Mouse (Mus musculus): Measurements from ENCODE around the gene Mgat5b. TPM values are rescaled to one million over a fixed set of nuclear protein-coding genes. Genes with fewer than 3 reads are reported as not detected.

The Mgat5b gene
- total RNA-seq, 1 experiment from 2014 or later = not detected

DNA sequence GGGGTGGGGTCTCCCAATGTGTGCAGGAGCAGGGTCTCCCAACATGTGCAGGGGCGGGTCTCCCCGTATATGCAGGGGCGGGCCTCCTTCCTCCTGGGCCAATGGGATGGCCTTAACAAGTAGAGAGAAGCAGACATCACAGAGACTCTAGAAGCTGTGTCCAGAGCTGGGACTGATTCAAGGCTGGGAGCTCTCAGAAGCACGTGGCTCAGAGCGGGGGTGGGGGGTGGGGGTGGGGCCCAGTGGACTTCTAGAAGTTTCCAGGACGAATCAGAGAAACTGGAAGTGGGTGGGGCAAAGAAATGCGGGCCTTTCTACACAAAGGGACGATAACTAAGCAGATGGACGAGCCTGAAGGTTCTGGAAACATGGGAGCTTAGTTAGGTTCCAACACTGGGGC lies 49.9 kb downstream of the Mgat5b start:
- ATAC-seq (replicated peaks; ENCODE audit: insufficient number of reproducible peaks, low FRiP score, low TSS enrichment, poor library complexity, severe bottlenecking) = no peak

DNA sequence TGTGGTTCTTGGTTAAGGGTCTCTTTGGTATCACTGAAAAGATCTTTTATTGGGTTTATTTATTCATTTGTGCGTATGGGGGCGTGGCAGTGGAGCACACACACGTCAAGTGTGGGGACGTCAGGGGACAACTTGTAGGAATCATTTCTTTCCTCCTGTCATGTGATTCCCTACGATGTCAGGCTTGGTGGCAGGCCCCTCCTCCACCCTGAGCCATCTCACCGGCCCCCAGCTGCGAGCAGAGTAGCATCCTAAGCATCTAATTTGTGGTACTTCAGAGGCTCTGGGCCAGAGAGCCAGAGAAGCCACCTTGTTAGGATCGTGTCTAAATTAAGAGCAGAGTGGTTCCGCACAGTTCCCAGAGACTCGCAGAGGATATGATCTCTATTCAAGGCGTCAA lies 50.8 kb downstream of the Mgat5b start:
- ATAC-seq (replicated peaks; ENCODE audit: insufficient number of reproducible peaks, low FRiP score, low TSS enrichment, poor library complexity, severe bottlenecking) = no peak

DNA sequence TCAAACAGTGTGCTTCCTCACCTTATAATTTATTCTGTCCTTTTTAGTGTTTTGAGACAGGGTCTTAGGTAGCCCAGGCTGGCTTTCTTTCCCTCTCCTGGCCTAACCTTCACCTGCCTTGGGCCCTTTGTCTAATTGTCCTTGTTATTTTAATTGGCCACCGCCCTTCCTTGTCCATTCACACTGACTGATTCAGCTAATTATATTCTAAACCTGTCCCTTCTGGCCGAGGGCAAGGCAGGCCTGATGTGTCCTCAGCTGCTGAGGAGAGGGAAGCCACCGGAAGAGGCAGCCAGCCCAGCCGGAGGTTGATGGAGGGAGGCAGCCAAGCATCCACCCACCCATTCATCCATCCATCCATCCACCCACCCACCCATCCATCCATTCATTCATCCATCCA lies 52.2 kb downstream of the Mgat5b start:
- ATAC-seq (replicated peaks; ENCODE audit: insufficient number of reproducible peaks, low FRiP score, low TSS enrichment, poor library complexity, severe bottlenecking) = no peak

DNA sequence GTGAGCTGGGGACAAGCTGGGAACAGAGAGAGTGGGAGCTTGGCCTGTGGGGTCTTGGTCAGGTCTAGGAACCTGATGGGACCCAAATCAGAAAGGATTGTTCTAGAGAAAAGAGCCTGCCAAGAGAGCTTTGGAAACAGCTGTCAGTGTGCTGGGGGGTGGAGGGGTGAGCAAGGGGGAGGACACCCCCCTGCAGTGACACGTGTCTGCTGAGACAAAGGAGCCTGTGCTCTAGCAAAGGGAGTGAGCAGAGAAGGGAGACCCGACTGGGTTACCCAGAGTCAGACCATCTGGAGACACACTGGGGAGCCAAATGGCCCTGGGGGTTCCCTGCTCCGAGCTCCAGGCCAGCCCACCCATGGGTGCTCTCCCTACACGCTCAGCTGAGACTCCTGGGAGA lies 54.2 kb downstream of the Mgat5b start:
- ATAC-seq (replicated peaks; ENCODE audit: insufficient number of reproducible peaks, low FRiP score, low TSS enrichment, poor library complexity, severe bottlenecking) = no peak

DNA sequence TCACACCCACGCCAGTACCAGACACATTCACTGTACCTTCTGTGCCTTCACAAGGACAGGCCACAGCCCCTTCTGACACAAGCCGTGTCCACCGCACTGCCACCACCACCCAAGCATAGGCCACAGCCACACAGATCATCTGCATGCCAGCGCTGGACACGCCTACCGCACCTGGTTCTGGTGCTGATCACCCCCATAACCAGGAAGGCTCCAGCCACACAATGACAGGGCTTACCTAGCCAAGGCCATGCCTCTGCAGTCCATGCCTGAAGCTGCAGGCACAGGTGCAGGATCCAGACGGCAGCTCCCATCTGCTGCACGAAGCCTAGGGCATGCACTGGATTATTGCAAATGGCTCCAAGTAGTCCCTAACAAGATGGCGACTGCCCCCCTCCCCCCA lies 54.8 kb downstream of the Mgat5b start:
- no peak for ATAC-seq (replicated peaks; ENCODE audit: insufficient number of reproducible peaks, low FRiP score, low TSS enrichment, poor library complexity, severe bottlenecking)

DNA sequence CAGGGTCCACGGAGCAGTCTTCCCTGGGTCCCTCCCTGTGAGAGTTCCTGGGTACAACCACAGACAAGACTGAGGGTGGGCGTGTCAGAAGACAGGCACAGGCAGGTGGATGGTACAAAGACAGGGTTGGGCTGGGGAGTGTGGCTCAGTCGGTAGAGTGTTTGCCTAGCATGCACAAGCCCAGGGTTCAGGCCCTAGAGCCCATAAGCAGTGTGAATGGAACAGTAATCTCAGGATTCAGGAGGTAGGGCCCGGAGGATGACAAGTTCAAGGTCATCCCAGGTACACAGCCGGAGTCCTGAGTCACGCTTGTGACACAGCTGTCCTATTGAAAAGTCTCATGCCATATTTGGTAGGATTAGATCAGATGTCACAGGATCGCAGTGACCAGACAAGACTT lies 55.7 kb downstream of the Mgat5b start:
- ATAC-seq (replicated peaks; ENCODE audit: insufficient number of reproducible peaks, low FRiP score, low TSS enrichment, poor library complexity, severe bottlenecking) = no peak

DNA sequence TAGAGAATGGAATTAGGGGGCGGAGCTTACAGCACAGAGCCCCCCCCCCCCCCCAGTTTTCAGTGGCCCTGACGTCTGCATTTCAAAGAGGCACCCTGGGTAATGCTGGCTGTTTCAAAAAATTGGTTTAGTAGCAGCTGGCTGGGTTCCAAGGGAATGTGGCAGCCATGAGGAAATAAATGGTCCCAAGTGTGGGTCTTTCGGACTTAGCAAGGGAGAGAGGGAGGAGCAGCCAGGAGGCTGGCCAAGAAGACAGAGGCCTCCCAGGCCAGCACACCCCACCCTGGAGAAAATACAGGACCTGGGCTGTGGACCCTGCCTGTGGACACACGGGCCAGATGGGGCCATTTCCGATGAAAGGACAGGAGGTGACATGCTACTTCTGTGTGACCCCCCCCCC lies 61.6 kb downstream of the Mgat5b start:
- ATAC-seq (replicated peaks; ENCODE audit: insufficient number of reproducible peaks, low FRiP score, low TSS enrichment, poor library complexity, severe bottlenecking) = no peak

DNA sequence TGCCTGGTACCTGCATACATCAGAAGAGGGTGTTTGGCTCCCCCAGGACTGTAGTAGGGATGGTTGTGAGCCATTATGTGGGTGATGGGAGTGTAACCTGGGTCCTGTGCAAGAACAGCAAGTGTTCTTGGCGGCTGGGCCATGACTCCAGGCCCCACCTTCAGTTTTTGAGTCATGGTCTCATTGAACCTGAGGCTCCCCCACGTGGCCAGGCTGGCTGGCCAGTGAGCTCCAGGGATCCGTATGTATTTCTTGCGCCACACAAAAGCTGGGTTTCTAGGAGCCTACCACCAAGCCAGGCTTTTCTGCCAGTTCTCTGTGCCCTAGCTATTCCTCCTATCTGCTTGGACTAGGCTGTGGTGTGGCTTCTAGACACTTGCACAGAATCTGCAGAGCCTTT lies 63.9 kb downstream of the Mgat5b start:
- no peak for ATAC-seq (replicated peaks; ENCODE audit: insufficient number of reproducible peaks, low FRiP score, low TSS enrichment, poor library complexity, severe bottlenecking)

DNA sequence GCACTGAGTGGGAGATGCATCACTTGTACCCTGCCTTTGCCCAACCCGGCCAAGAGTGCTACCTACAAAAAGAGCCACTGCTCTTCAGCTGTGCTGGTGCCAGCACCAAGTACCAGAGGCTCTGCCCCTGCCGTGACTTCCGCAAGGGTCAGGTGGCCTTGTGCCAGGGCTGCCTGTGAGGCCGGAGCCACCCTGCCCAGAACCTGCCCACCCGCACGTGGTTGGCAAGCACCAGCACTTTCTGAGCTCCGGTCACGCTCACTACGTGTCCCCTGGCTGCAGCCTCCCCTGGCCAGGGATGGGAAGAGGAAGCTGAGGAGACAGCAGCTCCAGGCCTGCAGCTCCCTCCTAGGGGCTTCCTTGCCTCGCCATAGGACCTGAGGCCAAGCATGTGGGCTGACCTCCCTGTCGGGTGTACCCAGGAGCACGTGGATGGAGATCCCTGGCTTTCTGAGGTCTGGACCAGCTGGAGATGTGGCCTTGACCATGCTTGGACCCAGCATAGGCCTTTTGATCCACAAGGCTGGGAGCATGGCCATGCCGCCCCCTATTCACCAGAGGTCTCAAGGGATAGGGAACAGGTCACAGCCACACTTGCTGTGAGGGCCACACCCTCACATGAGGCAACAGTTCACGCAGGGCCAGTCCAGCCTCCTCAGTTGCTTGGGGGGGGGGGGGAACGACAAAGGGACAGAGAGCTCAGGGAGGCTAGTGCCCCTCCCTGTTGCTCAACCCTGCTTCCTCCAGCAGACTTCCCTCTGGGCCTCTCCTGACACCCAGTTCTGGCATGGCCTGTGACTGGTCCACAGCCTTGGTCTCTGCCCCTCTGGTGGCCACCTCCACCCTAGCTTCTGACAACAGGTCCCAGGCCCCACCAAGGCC lies 67.1 kb downstream of the Mgat5b start:
- peak; percentile 88 for ATAC-seq (replicated peaks; ENCODE audit: insufficient number of reproducible peaks, low FRiP score, low TSS enrichment, poor library complexity, severe bottlenecking)

DNA sequence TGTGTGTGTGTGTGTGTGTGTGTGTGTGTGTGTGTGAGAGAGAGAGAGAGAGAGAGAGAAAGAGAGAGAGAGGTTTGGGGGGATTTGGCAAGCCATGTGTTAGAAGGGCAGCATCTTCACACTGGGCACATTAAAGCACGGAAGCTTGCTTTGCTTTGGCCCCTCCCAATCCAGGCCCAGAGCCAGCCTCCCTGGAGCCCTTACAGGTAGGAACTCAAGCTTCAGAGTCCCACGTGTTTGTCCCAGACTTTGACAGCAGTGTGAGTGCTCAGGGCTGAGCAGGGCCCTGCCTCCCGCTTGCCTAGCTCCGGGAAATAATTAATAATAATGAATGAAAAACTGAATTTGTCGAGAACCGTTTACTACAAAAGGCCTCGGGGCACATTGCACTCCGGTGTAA lies 69.5 kb downstream of the Mgat5b start:
- no peak for ATAC-seq (replicated peaks; ENCODE audit: insufficient number of reproducible peaks, low FRiP score, low TSS enrichment, poor library complexity, severe bottlenecking)

DNA sequence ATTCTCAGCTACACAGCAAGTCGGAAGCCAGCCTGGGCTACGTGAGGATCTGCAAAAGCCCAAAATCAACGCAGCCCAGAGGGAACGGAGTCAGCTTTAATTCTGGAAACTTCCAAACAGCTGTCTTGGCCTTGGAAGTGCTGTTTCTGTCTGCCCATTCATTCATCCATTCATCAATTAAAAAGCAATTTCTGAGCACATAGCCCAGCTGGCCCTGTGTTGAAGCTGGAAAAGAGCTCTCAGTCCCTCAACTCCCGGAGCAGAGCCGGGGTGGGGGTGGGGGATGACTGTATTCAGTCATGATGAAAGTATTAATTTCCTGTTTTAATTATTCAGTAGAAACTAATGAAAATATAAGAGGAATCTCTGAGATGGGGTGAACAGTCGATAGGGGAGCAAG lies 71.6 kb downstream of the Mgat5b start:
- ATAC-seq (replicated peaks; ENCODE audit: insufficient number of reproducible peaks, low FRiP score, low TSS enrichment, poor library complexity, severe bottlenecking) = no peak

DNA sequence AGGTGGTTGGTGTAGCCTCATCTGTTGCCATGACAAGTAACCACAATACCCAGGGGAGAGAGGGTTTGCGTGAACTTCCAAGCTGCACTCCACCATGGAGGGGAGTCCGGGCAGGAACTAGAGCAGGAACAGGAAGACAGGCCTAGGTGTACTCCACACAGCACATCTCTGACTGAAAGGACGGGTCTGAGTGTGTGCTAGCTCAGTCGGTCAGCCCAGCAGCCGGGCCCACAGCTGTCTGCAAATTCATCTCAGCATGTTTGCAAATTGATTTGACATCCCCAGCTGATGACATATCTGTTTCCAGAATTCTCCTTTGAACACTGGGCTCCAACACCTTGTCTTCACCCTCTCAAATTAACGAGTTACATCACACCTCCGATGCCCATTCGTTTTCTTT lies 72.7 kb downstream of the Mgat5b start:
- ATAC-seq (replicated peaks; ENCODE audit: insufficient number of reproducible peaks, low FRiP score, low TSS enrichment, poor library complexity, severe bottlenecking) = no peak

DNA sequence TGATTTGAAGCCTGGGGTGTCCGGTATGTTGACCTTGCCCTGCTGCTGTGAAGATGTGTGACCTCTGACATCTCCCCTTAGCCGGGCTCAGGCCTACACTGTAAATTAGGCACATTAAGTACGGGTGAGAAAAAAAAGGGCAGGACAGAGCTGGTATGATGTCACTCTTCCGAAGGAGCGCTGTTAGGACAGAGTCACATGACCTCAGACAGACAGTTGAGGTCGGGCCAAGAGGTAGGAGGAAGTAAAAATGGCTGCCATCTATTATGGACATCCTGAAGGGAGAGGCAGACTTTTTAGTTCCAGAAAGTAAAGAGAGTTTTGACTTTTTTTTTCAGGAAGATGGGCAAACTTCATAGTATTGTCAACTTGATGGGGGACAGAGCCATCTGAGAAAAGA lies 73.3 kb downstream of the Mgat5b start:
- 0 out of 2 replicates have a peak, but pooled peaks have one; percentile 40 for ATAC-seq (replicated peaks; ENCODE audit: insufficient number of reproducible peaks, low FRiP score, low TSS enrichment, poor library complexity, severe bottlenecking)

DNA sequence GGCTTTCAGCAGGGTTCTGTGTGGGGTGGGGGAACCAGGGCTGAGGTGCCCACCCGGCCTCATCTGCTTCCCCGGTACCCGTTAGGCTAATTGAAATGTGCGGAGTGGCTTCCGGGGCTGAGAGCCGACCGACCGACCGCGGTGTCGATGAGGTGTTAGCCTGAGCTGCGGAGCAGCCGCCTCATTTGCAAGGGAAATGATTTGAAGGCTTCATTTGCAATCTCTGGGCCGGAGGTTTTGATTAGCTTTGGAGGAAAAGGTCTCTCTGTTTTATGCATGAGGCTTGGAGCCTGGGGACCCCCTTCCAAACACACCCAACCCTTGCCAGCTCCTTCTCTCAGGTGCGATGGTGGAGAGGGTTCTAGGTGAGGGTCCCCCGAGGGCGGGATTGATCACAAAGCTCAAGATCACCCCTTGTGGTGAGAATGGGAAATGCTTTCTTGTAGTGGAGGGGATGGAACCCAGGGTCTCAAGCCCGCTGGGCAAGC lies 75.5 kb downstream of the Mgat5b start:
- ATAC-seq (replicated peaks; ENCODE audit: insufficient number of reproducible peaks, low FRiP score, low TSS enrichment, poor library complexity, severe bottlenecking) = 0 out of 2 replicates have a peak, but pooled peaks have one; percentile 58

DNA sequence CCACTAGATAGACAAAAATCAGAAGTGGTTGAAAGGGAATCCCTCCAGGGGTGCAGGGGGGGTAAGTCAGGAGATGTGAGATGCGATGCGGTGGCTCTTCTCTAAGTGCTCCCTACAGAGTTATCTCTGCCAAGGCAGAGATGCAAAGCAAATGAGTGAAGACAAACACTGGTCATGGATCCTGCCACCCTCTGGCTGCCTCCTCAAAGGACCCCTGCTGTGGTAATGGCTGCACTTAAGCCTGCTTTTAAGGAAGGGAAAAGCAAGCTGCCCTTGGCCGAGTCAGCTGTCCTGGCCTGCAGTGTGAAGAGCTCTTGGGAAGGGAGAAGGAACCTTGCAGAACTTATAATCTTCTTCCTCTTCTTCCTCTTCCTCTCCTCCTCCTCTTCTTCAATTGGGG lies 78.3 kb downstream of the Mgat5b start:
- no peak for ATAC-seq (replicated peaks; ENCODE audit: insufficient number of reproducible peaks, low FRiP score, low TSS enrichment, poor library complexity, severe bottlenecking)

DNA sequence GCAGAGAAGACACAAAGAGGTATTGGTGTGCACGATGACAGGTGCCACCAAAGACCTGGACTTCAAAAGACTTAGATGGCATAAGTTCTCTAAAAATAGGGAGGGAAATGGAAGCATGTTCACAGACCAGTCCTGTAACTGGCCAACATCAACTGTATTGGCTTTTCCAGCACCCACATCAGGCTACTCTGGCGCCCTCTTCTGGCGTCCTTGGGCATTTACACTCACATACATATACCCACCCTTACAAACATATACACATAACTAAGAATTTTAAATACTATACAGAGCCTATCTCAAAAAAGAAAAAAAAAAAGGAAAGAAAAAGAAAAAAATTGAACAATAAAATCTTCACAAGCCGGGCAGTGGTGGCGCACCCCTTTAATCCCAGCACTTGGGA lies 80.3 kb downstream of the Mgat5b start:
- ATAC-seq (replicated peaks; ENCODE audit: insufficient number of reproducible peaks, low FRiP score, low TSS enrichment, poor library complexity, severe bottlenecking) = no peak

DNA sequence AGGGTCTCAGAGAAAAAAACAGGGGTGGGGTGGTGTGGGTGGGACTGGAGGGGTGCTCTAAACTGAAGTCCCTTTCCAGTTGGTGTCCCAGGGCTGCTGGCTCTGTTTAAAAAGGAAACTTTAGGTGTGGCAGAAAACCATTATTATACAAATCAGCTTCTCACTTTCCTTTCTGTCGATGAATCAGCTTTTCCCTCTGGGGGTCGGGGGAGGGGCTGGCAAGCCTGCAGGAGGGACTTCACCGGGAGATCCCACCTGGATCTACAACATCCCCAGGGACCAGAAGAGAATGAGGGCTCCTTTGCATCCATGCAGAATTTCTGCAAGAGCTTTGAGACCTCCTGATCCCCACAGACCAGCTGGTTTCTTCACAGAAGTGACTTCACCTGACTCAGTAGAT lies 81.6 kb downstream of the Mgat5b start:
- no peak for ATAC-seq (replicated peaks; ENCODE audit: insufficient number of reproducible peaks, low FRiP score, low TSS enrichment, poor library complexity, severe bottlenecking)

DNA sequence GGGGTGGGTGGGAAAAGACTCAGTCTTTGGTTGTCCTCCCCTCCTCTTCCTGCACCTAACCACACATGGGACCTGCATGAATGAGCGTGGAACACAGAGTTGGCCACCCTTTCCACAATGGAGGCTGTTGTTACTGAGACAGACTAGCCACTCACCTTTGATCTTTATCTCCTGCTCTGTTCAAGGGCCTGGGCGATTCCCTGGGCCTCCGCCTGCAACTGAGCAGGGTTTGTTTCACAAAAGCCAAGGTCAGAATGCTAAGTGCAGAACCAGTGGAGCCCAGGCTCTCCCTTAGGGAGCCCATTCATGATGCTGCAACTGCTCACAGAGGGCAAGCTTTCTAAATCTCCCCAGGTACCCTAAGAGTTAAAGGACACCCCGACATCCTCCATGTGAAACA lies 83.1 kb downstream of the Mgat5b start:
- ATAC-seq (replicated peaks; ENCODE audit: insufficient number of reproducible peaks, low FRiP score, low TSS enrichment, poor library complexity, severe bottlenecking) = no peak

DNA sequence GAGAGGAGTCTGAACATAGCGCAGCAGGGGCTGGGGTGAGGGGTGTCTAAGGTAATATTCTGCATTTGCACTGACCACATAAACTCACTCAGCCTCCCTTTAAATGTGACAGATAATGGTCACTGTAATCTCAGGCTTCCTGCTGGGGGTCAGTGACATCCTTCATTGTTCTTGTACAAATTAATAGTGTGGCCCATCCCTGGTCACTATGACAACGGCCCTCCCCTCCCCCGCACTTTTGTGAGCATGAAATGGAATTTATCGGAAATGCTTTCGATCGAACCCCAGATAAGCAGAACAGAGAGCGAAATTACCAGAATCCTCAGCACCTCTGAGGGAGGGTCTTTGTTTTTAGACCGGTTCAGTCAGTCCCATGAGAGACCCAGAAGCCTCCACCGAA lies 84.8 kb downstream of the Mgat5b start:
- ATAC-seq (replicated peaks; ENCODE audit: insufficient number of reproducible peaks, low FRiP score, low TSS enrichment, poor library complexity, severe bottlenecking) = no peak

DNA sequence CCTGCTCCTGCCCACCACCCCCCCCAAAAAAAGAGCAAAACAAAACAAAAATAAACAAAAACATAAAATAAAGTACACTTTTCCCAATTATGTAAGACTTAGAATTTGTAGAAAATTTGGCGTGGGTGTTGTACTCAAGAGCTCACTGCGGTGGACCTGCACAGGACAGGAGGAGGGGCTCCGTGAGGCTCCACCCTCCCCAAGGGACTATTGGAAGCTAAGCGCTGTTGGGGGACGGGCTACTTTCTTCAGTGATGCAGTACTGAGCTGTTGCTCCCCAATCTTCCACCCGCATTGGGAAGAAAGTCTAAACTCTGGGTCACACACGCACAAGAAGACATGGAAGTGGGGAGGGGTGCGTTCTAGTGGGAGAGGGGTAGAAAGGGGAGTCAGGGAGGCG lies 85.6 kb downstream of the Mgat5b start:
- ATAC-seq (replicated peaks; ENCODE audit: insufficient number of reproducible peaks, low FRiP score, low TSS enrichment, poor library complexity, severe bottlenecking) = no peak

DNA sequence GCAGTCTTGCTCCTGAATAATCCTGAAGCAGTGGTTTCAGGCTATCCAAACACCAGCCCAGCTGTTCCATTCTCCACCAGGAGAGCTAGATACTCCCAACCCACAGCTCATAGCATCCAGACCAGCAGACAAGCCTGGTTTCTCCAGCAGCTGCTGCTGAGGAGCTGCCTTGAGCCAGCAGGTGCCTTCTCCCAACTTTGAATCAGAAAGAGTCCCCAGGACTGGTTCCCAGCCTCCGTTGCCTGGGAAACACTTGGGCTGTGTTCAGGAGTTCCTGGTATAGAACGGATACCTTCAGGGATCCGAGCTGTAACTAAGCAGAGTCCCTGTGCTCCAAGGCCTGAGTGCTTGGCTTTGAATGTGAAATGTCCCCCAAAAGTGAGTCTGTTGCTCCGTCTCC lies 98.8 kb downstream of the Mgat5b start:
- ATAC-seq (replicated peaks; ENCODE audit: insufficient number of reproducible peaks, low FRiP score, low TSS enrichment, poor library complexity, severe bottlenecking) = no peak

Data from monocyte, adult 5-6 weeks (primary cell).